Mouse (Mus musculus): ENCODE measurements around the gene Drosha. TPM values are rescaled to one million over a fixed set of nuclear protein-coding genes. Genes with fewer than 3 reads are reported as not detected.

Gene Drosha
- polyA plus RNA-seq (2012; rRNA removed): 42.2 and 42.7 TPM in 2 replicates

DNA sequence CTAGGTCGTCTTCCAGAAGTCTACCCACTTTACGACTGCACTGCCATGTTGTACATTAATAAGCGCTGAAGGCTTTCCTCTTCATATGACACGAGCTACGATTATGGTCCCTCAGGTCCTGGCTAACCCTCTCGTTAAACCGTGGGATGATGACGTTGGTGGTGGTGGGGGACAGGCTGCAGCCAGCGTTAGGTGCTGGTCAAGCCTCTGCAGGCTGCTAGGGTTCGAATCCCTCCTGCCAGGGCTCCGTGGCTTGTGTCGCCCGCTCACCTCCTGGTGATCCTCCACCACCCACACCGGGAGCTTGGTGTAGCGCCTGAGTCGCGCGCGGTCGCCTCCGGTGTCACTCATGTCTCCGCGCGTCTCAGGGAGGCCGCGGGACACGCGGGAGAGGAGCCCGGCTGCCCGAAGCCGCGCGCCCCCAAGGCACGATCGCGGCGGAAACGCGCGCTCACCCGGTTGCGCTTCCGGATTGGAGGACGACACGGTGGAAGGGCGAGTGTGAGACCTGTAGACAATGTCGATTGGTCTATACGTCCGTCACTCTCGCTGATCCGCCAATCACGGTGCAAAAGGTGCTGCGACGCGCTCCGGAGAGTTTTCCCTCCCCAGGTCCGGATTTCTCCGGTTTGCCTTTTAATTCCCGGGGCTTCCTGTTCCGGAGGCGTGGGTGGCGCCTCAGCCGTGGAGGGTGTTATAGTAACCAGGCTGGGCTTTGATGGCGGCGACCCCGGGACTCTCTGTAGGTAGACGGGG, at the start of gene Drosha, which contains the start of gene 6030458C11Rik:
TSS of gene Drosha (plus strand) at position 619 of the 756 bp plus-strand sequence.
TSS of gene 6030458C11Rik (minus strand) at position 453 of the 756 bp plus-strand sequence.

Other genes with a start within 250 kb of the Drosha start
- gene Pdzd2, start 84.9 kb upstream of the Drosha start, polyA plus RNA-seq (2012; rRNA removed): 9.2 TPM in 2 replicates
- gene 6030458C11Rik, start 166 bp upstream of the Drosha start, polyA plus RNA-seq (2012; rRNA removed): 24.8 and 25.3 TPM in 2 replicates